22 mouse cellular contexts compared by ENCODE assay signal in the genomic region with DNA sequence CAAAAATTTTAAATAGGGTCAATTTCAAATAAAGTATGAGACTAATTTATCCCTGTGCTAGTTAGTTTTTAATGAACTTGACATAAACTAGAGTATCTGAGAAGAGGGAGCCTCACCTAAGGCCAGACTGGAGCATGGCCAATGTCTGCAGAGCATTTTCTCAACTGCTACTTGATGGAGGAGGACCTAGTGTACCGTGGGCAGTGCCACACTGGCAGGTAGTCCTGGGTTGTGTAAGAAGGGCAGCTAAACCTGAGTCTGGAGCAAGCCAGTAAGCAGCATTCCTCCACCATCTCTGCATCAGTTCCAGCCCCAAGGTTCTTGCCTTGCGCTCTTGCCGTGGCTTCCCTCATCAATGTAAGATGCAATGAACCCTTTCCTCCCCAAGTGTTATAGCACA. TPM values are rescaled to one million over a fixed set of nuclear protein-coding genes. Genes with fewer than 3 reads are reported as not detected.
DNase-seq lines count a peak whose midpoint lies in the region; ATAC-seq and TF ChIP-seq lines count a peak whose summit lies in the region.
"Had no signal": no experiment of that assay in that cellular context is flagged by ENCODE, and none has a peak within 500 bp of the region (broad histone marks: within the 10 kb centered on the region; RNA-seq: fewer than 3 reads in every experiment).

No protein-coding gene starts in this region.

- no peak overlapping the region for H3K4me3 ChIP-seq in forebrain, embryonic 13.5 days
- no peak overlapping the region for H3K4me3 ChIP-seq in forebrain, embryonic 11.5 days (ENCODE audit: low read depth, low read length)
- H3K4me3 ChIP-seq in megakaryocyte, embryonic 14.5 days (replicated peaks) = peak overlapping the region; percentile 44
- no peak overlapping the region for H3K4me3 ChIP-seq in cerebellum, adult 2 months (replicated peaks; ENCODE audit: insufficient read depth, low read depth, low read length)

- no peaks in the 10 kb centered on the region for H3K9me3 ChIP-seq in forebrain, embryonic 13.5 days (replicated peaks)
- H3K9me3 ChIP-seq in forebrain, embryonic 11.5 days (ENCODE audit: control insufficient read depth, low read length) = no peaks in the 10 kb centered on the region
- H3K9me3 ChIP-seq in megakaryocyte, embryonic 14.5 days = no peaks in the 10 kb centered on the region
- H3K9me3 ChIP-seq: G1E had no signal

- 90% methylated on average over 3 of the region's 3 CpGs for WGBS in forebrain, embryonic 13.5 days
- WGBS in forebrain, embryonic 11.5 days = 99% methylated on average over 3 of the region's 3 CpGs
- 80% methylated on average over 3 of the region's 3 CpGs for WGBS in cerebellum, adult 2 months

- H3K9ac ChIP-seq in forebrain, embryonic 13.5 days = 0 out of 2 replicates have a peak overlapping the region, but pooled peaks have one; percentile 37
- H3K9ac ChIP-seq in forebrain, embryonic 11.5 days (ENCODE audit: low read length) = no peak overlapping the region

- TF ChIP-seq CTCF in cerebellum, adult 2 months (IDR thresholded peaks at IDR 0.05; ENCODE audit: borderline replicate concordance, insufficient read depth, low read depth, low read length) = no peak

- no peak for DNase-seq in forebrain, embryonic 11.5 days (ENCODE audit: low spot score)
- DNase-seq in heart, adult 11 months = peak; percentile 80
- no peak for DNase-seq in heart, adult 9 months (ENCODE audit: low spot score in 2 of 2)
- DNase-seq in fat pad, adult 2 months (ENCODE audit: extremely low read depth, low read depth, low spot score) = peak; percentile 74
- DNase-seq in cerebellum, adult 2 months = no peak
- DNase-seq: adrenal gland, adult 2 months; adrenal gland, adult 8-10 months; adrenal gland, postnatal 10 days; adrenal gland, postnatal 14 days; adrenal gland, postnatal 25 days; adrenal gland, postnatal 36 days; B cell, adult 2 months; cerebellum, adult 11 months; cerebellum, adult 11-12 months had no signal

- H3K36me3 ChIP-seq in forebrain, embryonic 13.5 days (ENCODE audit: poor library complexity, severe bottlenecking) = peaks cover 57% of the 10 kb centered on the region
- peaks cover 3% of the 10 kb centered on the region; the same call in 1 of the 2 replicates for H3K36me3 ChIP-seq in forebrain, embryonic 11.5 days (ENCODE audit: control insufficient read depth, insufficient read depth, low read length)
- peaks cover 68% of the 10 kb centered on the region for H3K36me3 ChIP-seq in megakaryocyte, embryonic 14.5 days (replicated peaks; ENCODE audit: low read length)

- no peak overlapping the region for H3K27ac ChIP-seq in forebrain, embryonic 13.5 days
- H3K27ac ChIP-seq in forebrain, embryonic 11.5 days (ENCODE audit: low read depth, low read length) = no peak overlapping the region
- H3K27ac ChIP-seq in cerebellum, adult 2 months (ENCODE audit: insufficient read depth, low read length) = no peak overlapping the region

- no peak for TF ChIP-seq POLR2A in cerebellum, adult 2 months (IDR thresholded peaks at IDR 0.05; ENCODE audit: borderline replicate concordance, insufficient read depth, low read length)

- H3K4me1 ChIP-seq in forebrain, embryonic 13.5 days = peaks cover 20% of the 10 kb centered on the region
- H3K4me1 ChIP-seq in forebrain, embryonic 11.5 days (replicated peaks; ENCODE audit: control insufficient read depth, insufficient read depth, low read length) = no peaks in the 10 kb centered on the region; the same call in 1 of the 2 replicates
- peaks cover 44% of the 10 kb centered on the region for H3K4me1 ChIP-seq in megakaryocyte, embryonic 14.5 days
- H3K4me1 ChIP-seq in cerebellum, adult 2 months (ENCODE audit: control insufficient read depth, insufficient read depth, low read length) = no peaks in the 10 kb centered on the region; the same call in 1 of the 2 replicates

- no peaks in the 10 kb centered on the region for H3K27me3 ChIP-seq in forebrain, embryonic 13.5 days
- H3K27me3 ChIP-seq in forebrain, embryonic 11.5 days (ENCODE audit: control insufficient read depth, insufficient read depth, low read length) = no peaks in the 10 kb centered on the region
- H3K27me3 ChIP-seq in megakaryocyte, embryonic 14.5 days (replicated peaks) = no peaks in the 10 kb centered on the region
- no peaks in the 10 kb centered on the region for H3K27me3 ChIP-seq in cerebellum, adult 2 months (ENCODE audit: control insufficient read depth, insufficient read depth, low read length)
- H3K27me3 ChIP-seq: CH12.LX, Patski had no signal

- ATAC-seq in forebrain, embryonic 13.5 days = no peak
- ATAC-seq in forebrain, embryonic 11.5 days (replicated peaks; ENCODE audit: low FRiP score) = no peak
- ATAC-seq in megakaryocyte, adult 5-6 weeks (ENCODE audit: poor library complexity, severe bottlenecking) = no peak
- ATAC-seq: activated CD4-positive, CD25-positive, alpha-beta regulatory T cell, adult 4 months; CD4-positive, CD25-positive, alpha-beta regulatory T cell, adult 4 months; Patski had no signal

- no peak overlapping the region for H3K4me2 ChIP-seq in forebrain, embryonic 13.5 days
- H3K4me2 ChIP-seq in forebrain, embryonic 11.5 days (ENCODE audit: low read depth, low read length, severe bottlenecking) = no peak overlapping the region

RNA-seq across cellular contexts. Expression of a gene that starts 3.1 kb away (rescaled TPM):
- polyA plus RNA-seq in forebrain, embryonic 13.5 days (2015; fragmentation: Nextera tagmentation; extraction: Ambion mirVana) = 74.8 and 82.7 TPM in 2 replicates
- 75.8 and 76.7 TPM in 2 replicates for polyA plus RNA-seq in forebrain, embryonic 11.5 days (2014; fragmentation: Nextera tagmentation; extraction: Ambion mirVana)
- 18.9 TPM in 1 of 2 replicates, not detected in the other for polyA plus RNA-seq in megakaryocyte, embryonic 14.5 days (2012; ENCODE audit: insufficient read depth, low replicate concordance)
- 41.3 and 49.9 TPM in 2 replicates for total RNA-seq in megakaryocyte, adult 5-6 weeks (2015)
- total RNA-seq in megakaryocyte, adult 5-6 weeks (2017) = 67.9 and 73.4 TPM in 2 replicates
- polyA plus RNA-seq in cerebellum, adult 2 months (2012; rRNA removed) = 41.1 and 42.0 TPM in 2 replicates

Comparison
In these comparisons a context has a peak if more than half of its experiments do, and no peak if none do; other contexts are left out.
1. DNase-seq: peak in heart, adult 11 months (single experiment) and fat pad, adult 2 months (single experiment); none in forebrain, embryonic 11.5 days (single experiment), heart, adult 9 months (0 of 2) and cerebellum, adult 2 months (0 of 2).